Mouse (Mus musculus): ENCODE measurements around the gene Gm9970.
"Not testable (repeated sequence)": the region's sequence is repeated elsewhere in the genome, so short reads cannot be mapped to it uniquely, and the experiment has no call there.

Gm9970 gene

DNA sequence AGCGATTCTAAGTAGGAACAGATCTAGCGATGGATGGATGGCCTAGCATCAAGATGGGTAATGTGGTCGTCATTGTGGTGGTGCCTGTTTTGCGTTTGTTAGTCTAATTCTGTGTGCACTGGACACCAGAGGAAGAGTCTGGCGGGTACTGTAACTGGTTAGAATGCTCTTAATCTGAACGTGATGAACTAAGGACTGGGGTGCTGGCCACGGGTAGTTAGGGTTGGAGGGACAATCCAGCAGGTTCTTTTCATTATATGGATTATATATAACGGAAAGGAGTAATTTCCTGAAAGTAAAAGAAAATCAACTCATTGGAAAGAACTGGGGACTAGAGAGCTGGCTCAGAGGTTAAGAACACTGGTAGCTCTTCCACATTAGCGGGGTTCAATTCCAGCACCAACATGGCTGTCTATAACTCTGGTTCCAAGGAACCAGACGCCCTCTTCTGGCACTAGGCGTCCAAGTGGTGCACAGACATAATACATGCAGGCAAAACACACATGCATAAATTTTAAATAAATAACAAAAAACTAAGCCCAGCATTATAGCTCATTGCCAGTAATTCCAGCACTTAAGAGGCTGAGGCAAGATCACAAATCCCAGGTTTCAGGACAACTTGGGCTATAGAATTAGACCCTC, 19.6 kb downstream of the Gm9970 start:
- DNase-seq = peak; percentile 57

DNA sequence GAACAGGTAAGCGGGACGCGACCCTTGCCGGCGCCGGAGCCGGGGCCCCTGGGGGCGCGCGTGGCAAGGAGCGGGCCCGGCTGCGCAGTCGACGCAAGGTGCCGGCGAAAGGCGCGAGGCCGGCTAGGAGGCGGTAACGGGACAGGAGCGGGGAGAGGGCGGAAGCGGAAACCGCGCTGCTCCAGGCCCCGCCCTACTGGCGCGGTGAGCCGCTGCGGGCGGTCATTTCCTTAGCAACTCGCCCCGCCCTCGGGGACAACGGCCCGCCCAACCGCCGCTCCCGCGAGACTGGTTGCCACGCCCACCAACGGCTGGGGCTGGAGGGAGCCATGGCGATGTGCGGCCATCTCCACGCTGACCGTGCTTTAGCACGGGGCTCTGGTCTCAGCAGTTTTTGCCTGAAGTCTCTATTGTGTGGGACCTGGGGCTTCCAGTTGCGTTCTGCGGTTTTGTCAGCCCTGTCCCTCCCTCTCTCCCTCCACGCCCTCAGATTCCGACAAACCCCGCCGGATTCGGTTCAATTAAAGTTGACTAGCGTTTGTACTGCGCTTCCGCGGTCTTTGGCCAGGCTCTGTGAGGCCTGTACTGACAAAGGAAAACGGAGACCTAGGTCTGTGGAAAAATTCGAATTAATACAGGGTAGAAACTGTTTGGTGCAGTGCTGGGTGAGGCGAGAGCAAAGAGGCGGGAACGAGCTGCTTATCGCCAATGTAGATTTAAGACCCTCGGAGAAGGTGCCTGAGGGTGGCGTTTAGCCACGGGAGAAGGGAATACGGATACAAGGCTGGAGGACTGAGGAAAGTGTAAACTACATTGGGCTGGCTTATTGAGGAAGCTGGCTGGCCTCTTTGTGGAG, 20.4 kb downstream of the Gm9970 start, which contains the start of gene Ppm1g:
TSS of gene Ppm1g (minus strand) at position 240 of the 856 bp plus-strand sequence.
- DNase-seq = peak; percentile 97

DNA sequence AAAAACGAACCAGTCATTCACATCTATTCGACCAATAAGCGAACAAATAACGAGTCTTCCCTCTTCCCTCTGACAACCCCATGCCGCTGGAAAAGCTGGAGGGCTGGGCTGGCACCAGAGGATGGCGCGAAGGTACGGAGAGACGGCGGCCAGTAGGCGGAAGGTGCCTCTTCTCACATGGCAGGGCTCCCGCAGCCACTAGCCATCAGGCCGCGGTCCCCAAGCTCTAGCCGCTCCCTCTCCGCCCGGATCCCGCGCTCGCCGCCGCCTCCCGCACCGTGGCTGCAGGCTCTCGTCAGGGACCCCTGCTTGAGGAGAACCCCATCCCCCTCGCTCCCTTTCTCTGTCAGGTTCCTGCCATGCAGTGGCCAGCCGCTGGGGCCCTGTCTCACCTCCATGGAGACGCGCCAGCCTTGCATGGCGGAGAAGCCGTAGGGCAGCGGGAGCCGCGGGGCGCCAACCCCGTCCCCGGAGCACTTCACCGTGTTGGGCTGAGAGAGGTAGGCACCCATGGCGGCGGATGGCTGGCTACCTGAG, 21.1 kb downstream of the Gm9970 start:
- DNase-seq = no peak

DNA sequence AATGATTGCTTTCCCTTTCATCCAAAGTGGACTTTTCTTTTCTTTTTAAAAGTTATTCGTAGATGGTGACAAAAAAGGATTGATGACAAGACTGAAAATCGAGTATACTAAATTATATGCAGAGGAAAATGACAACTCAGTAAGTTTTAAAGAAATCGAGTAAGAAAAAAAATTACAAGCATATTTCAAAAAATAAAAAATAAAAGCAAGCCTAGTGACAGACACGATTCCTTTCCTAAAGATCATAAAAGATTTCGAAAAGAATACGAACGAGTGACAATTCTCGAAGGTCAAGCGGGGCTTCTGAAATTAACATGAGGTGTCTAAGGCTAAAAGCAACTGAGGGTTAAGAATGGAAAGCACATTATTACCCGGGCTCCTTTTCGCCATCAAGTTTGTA, 21.6 kb downstream of the Gm9970 start:
- DNase-seq = no peak

DNA sequence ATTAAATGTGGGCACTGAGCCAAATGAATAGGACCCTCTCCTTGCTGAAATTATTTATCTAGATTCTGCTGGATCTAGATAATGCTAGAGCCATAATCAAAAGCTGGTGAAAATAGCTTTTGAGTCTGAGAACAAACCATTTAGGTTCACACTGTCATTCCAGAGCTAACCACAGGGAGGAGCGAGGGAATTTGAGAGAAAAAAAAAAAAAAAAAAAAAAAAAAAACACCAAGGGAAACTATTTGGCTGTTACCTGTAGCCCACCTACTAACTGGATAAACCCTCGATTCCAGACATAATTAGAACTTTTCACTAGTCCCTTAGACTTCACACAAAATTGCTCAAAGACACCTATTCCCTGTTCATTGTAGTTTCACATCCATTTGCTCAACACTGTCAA, 22.0 kb downstream of the Gm9970 start:
- peak; percentile 30 for DNase-seq

DNA sequence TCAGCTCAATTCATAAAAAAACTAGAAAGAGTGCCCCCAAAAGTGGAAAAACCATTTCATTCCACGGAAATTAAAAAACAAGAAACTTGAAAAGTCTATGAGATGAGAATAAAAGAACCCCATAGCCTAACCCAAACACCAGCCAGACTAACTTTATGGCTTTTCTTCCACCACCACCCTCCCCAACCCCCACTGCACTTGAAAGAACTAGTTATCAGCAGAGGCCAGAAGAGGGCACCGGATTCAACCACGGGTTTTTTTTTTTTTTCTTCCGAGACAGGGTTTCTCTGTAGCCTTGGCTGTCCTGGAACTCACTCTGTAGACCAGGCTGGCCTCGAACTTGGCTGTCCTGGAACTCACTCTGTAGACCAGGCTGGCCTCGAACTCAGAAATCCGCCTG, 22.7 kb downstream of the Gm9970 start:
- DNase-seq = no peak

DNA sequence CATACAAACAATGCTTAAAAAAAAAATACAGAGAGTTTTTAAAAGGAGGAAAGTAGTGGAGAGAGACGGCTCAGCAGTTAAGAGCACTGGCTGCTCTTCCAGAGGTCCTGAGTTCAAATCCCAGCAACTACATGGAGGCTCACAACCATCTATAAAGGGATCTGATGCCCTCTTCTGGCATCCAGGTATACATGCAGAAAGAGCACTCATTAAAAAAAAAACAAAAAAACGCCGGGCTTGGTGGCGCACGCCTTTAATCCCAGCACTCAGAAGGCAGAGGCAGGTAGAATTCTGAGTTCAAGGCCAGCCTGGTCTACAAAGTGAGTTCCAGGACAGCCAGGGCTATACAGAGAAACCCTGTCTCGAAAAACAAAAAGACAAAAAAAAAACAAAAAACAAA, 24.5 kb downstream of the Gm9970 start:
- not testable (repeated sequence) for DNase-seq

DNA sequence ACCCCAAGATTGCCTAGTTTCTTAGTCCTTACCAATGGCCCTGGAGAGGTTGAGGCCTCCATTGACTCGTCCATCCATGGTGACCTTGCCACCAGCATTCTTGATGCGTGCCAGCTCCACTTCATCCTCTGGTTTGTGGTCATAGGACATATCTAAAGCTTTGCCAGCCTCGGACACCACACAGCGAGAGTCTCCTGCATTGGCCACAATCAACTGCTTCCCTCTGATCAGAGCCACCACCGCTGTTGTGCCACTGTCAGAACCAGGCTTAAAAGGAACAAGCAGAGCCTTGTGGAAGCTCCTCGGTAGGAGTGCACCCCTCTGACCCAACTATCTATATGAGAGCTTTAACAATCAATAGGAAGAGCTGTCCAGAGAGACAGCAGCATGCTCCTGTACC, 36.6 kb downstream of the Gm9970 start:
- DNase-seq = no peak

DNA sequence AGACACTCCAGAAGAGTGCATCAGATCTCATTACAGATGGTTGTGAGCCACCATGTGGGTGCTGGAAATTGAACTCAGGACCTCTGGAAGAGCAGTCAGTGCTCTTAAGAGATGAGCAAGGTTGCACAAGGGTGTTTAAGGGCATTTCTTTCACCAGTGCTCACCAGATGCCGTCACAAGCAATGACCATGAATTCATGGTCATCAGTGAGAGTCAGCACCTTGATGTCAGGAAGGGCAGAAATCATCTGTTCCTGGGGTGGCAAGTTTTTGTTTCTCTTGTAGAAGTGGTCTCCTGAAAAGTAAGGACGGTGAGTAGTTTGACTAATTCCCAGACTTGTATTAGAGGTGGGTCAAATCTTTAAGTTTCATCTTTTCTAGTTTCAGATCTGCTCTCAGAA, 37.2 kb downstream of the Gm9970 start:
- DNase-seq = no peak

DNA sequence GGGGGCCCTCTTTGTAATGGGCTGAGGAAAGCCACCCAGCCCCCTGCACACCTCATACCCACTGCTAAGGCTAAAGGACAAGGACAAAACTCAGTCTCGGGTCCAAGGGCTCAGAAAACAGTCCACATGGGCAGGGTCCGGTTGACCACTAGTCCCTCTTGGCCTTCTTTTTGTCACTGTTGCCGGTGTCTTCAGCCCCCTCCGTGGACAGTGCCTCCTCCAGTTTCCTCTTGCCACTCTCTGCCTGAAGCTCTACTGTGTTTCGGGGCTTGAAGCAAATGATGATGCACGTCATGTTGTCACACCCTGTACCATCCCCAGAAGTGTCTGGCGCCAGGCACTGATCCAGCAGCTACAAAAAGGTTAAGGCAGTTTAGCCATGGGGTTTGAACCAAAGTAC, 38.1 kb downstream of the Gm9970 start:
- no peak for DNase-seq

DNA sequence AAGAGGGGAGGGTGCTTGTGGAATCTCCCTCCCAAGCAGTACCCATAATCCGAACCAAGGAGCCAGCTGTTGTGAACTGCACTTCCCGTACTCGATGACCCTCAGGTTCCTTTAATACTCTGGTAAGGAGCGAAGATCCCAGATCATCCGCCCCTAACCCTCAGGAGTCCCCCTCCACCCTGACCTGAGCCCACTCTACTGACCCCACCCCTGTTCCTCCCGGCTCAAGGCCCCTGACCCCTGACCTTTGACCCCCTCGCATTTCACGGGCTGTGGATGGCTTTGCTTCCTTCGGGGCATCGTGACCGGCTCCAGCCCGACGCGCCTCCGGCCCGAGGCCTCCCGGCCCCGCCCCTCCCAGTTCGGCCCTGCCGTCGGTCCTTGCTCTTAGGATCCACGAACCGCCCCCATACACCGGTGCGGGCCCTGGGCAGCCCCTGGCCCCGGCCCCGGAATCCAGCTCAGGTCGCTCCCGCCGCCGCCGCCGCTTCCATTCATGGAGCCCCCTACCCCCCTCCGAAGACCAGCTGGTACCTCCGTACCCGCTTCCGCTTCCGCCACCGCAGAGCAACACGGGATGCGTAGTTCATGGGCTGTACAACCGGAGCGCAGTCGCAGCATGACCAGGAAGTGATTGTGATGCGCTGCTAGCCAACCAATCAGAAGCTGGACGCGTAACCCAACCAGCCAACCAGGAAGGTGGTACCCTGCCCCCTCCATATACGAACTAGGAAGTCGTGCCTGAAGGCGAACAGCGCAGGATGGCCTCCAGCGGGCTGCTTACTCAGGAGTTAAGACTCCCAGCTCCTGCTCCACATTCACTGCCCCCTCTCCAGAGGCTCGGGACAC, 39.1 kb downstream of the Gm9970 start, which contains the start of gene Zfp513:
TSS of gene Zfp513 (minus strand) at position 562 of the 849 bp plus-strand sequence.
- peak; percentile 99 for DNase-seq

DNA sequence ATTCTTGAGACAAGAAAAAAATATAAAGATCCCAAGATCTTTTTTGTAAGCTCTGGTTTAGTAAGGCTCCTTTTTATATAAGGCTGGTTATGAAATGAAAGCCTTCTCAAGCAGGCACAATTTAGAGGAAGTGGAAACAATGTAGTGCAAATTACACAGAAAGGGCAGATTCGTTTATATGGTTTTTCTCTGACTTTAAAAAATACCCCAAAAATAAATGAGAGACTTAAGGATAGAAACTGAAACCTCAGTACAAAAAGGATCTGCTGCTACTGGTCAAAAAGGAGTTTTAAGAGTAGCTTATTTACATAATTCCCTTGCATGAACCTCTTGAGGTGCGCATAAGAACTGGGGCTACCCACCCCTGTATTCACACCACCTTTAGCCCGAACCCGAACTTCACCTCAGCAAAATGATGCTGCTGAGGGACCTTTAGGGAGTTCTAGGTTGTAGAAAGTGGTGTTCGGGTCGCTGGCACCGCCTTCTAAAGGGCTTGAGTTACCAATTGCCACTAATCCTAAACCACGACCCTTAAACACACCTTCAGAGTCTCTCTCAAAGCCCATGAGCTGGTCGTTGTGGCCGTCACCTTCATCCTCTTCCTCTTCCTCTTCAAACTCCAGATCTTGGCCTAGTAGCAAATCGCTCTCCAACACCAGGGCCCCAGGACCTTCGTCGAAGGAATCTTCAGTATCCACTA, 39.8 kb downstream of the Gm9970 start:
- no peak for DNase-seq

DNA sequence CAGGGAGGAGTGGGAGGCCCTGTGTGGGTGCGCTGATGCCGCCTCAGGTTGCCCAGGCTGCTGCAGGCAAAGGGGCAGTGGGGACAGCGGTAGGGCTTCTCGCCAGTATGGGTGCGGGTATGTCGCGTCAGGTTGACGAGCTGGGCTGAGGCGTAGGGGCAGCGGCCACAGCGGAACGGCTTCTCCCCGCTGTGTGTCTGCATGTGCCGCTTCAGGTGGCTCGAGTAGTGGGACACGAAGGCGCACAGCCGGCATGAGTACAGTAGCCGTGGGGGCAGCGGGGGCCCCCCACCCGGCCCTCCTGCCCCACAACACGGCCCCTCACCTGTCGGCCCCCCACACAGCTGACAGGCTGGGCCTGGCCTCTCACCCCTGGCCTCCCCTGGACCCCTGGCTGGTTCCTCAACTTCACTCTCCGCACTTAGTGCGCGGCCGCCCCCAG, 40.7 kb downstream of the Gm9970 start:
- no peak for DNase-seq

DNA sequence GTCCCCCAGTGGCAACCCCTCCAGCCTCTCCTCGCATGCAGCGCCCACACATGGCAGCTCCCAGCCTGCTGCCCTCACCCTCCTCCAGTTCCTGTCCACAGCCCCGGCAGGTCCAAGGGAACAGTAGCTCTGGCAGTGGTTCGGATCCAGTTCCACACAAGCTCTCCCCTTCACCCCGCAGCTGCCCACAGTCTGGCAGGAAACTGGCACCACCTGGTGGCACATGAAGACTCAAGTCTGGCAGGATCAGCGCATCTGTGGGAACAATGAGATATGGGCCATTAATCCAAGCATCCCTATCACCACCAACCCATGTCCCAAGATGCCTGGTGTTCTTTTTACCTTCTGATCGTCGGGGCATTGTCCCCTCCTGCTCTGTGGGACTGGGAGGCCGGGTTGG, 41.1 kb downstream of the Gm9970 start:
- no peak for DNase-seq

DNA sequence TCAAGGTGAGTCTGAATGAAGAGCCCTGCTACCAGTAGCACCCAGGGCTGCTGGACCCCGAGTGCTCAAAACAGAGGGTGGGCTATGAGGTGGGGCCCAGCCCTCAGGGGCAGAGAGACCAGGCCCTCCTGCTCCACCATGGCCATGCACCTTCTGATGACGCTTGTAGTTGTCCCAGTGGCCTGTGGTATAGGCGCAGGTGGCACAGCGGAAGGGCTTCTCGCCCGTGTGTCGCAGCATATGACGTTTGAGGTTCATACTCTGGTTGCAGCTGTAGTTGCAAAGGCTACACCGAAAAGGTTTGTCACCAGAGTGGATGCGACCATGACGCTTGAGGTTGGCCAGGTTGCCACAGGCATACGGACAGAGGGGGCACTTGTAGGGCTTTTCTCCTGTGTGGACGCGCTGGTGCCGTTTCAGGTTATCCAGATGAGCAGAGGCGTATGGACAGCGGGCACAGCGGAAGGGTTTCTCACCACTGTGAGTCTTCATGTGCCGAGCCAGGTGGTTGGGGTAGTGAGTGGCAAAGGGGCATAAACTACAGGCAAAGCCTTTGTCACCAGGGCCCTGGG, 41.6 kb downstream of the Gm9970 start:
- no peak for DNase-seq

DNA sequence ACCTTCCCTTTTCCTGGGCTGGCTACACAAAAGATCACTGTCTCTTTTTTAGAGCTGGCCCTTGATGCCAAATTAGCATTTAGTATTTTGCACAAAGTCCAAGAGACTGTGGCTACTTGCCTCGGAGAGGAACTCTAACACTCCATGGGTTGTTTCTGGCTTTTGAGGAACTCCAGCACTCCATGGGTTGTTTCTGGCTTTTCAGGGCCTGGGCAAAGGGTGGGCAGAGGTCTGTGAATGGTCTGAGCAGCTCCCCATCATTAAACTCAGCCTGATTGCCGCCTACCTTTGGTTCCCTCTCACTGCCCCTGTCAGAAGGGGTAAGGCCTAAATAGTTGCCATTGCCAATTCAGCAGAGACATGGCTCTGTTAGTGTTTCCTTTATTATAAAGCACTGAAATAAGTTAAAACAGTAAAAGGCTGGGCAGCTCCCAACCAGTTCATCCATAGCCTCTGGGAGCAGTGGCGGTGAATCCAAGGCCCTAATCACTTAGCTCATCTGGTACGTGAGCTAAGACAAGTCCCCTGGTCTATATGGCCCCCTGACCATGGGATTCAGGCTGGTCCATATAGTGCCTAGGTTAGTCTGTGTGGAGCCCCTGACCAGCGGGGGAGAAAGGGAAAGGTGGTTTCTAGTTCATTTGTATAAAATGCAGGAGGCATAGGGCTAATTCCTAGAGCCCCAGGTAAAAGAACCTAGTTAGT, 42.3 kb downstream of the Gm9970 start:
- DNase-seq = no peak

DNA sequence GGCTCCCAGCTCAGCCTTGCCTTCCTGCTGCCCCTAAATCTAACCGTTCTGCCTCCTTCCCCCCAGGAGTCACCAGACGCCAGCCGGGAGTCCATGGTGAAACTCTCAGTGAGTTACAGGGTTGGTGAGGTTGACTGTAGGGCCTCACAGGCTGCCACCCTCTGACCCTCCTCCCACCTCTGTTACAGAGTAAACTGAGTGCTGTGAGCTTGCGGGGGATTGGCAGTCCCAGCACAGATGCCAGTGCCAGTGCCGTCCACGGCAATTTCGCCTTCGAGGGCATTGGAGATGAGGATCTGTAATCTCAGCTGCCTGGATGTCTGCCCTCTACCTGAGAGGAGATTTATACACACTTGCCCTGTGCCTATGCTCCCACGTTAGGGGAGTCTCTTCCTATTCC, 42.9 kb downstream of the Gm9970 start:
- no peak for DNase-seq

DNA sequence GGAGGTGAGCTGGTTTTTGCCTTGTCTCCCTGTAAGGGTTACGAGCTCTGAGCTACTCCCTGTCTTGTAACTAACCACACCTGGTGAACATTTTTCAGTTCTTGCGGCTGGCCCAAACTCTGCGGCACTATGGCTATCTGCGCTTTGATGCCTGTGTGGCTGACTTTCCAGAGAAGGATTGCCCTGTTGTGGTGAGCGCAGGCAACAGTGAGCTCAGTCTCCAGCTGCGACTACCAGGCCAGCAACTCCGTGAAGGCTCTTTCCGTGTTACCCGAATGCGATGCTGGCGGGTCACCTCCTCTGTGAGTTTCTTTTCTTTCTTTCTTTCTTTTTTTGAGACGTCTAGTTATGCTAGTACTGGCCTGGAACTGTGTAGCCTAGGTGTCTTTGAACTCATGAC, 44.0 kb downstream of the Gm9970 start:
- no peak for DNase-seq

DNA sequence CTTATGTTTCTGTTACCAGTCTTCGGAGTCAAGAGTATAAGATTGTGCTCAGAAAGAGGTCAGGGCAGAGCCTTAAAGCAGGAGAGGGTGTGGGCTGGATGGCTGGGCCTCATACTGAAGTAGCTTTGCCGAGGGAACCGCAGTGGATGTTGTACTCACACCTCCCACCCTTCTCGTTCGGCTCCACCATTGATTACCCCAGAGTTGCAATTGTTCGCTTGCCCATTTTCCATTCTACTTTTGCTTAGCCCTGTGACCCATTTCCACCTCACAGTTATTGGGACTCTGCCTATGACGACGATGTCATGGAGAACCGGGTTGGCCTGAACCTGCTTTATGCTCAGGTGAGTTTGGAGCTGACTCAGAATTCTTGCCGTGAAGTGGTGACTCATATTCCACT, 44.8 kb downstream of the Gm9970 start:
- no peak for DNase-seq

DNA sequence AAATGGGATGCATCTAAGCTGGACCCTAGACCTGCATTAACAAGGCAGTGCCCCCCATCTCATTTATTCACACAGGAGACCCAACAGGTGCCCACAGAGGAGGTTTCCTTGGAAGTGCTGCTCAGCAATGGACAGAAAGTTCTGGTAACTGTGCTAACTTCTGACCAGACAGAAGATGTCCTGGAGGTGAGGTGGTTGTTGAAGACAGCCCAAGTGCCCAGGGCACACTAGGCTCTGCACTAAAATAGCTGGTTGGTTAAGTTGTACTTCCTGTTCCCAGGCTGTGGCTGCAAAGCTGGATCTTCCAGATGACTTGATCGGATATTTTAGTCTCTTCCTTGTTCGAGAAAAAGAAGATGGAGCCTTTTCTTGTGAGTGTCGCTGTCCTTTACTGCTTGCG, 45.4 kb downstream of the Gm9970 start:
- DNase-seq = no peak

All from kidney, adult 9 months (tissue).